Mouse (Mus musculus): ENCODE measurements around the gene Npas1.

The Npas1 gene

DNA sequence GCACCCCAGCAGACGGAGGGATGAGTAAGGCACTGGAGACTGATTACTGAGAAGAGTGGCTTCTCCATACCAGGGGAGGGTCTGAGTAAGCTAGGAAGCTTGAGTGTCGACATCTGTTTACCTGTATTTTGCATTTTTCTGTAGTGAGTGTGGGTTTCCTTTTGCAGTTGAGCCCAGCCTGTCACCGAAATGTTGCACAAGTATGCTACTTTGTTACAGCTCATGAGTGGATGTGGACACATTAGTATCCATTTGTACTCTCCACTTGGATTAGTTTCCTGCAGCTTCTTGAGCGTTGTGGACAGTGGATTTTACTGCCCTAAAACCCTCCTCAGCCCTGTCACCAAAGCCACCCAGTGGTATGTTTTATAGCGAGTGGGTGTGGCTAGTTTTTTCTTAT, 58.8 kb downstream of the Npas1 start:
- no peak for DNase-seq (ENCODE audit: low spot score)

- DNase-seq (ENCODE audit: low spot score): no peak
Measured at GRCm38 (mm10) chr7:16417141-16417771, 60.3 kb downstream of the Npas1 start.

- DNase-seq (ENCODE audit: low spot score): no peak
Measured at GRCm38 (mm10) chr7:16415426-16415825, 62.1 kb downstream of the Npas1 start.

GRCm38 (mm10) chr7:16412930-16413329, 64.6 kb downstream of the Npas1 start:
- no peak for DNase-seq (ENCODE audit: low spot score)

DNA sequence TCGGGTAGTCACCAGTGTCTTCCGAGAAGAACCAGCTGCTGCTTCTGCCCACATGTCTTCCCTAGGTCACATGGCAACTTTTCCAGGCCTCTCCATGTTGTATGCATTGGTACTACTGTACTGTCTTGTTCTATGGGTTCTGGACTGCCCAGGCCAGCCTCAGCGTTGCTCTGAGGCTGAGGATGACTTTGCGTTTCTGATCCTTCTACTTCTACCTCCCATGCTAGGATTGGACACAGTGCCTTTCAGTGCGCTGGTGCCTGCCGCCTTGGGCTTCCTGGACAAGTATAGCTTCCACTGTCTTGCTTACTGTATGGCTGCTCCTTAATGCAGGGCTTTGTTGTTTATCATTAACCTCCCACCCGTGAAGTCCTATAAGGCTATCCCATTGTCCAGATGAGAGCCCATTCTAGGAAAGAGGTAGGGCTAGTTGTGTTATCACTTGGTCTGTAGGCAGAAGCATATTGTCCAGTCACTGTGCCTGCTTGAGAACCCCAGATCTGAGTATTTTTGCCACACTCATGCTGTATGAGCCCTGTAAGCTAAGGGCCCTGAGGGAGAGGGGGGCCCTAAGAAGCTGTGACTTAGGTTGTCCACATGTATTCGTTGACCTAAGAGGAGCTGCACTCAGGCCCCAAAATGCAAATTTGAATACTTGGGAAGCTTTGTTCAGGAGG, 65.2 kb downstream of the Npas1 start:
- no peak for DNase-seq (ENCODE audit: low spot score)

DNA sequence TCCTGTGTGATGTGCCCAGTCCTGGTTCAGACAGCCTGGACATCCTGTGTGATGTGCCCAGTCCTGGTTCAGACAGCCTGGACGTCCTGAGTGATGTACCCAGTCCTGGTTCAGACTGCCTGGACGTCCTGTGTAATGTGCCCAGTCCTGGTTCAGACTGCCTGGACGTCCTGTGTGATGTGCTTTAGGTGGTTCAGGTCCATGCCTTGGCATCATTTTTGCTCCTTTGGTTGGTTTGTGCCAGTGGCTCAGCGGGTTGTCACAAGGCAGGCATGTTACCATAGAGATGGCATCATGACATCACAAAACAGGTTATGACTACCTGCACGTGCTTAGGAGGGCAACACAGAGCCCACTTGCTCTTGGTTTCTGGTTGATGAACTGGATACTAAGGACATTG, 66.4 kb downstream of the Npas1 start:
- DNase-seq (ENCODE audit: low spot score): no peak

DNA sequence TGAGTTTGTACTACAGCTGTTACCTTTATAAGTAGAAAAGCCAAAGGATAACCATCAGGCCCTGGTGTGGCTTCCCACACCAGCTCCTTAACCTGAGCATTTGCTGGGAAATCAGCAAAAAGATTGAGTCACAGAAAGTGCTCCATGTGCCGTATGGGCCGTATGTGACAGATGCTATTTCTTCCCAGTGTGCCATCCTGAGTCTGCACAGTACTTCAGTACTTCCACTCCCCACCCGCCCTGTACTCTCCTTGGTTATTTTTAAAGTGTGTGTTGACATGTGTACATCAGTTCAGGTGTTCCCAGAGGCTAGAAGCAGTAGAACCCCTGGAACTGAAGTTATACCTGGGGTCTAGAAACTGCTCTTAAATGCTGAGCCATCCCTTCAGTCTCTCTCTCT, 70.5 kb downstream of the Npas1 start:
- no peak for DNase-seq (ENCODE audit: low spot score)
